Comparison of ENCODE assay signal across 15 mouse cellular contexts in genomic region chr1:127248433-127248832, GRCm38 (mm10). TPM values are rescaled to one million over a fixed set of nuclear protein-coding genes. Genes with fewer than 3 reads are reported as not detected.
DNase-seq lines count a peak whose midpoint lies in the region; ATAC-seq and TF ChIP-seq lines count a peak whose summit lies in the region.
"Had no signal": no experiment of that assay in that cellular context is flagged by ENCODE, and none has a peak within 500 bp of the region (broad histone marks: within the 10 kb centered on the region; RNA-seq: fewer than 3 reads in every experiment).

No protein-coding gene starts in this region.

- H3K4me2 ChIP-seq in intestine, embryonic 16.5 days (ENCODE audit: low read depth, low read length): no peak overlapping the region
- H3K4me2 ChIP-seq in lung, embryonic 14.5 days: no peak overlapping the region
- H3K4me2 ChIP-seq: heart, embryonic 15.5 days; hindbrain, embryonic 13.5 days; limb, embryonic 12.5 days had no signal

- ATAC-seq in granulocyte monocyte progenitor cell, adult 5-6 weeks (replicated peaks; ENCODE audit: poor library complexity, severe bottlenecking): peak; percentile 57
- ATAC-seq in intestine, embryonic 16.5 days: peak; percentile 46
- peak; percentile 38; the same call in 1 of the 2 replicates for ATAC-seq in lung, embryonic 14.5 days (ENCODE audit: insufficient read depth)
- ATAC-seq: midbrain, embryonic 16.5 days had no signal

- H3K4me1 ChIP-seq in intestine, embryonic 16.5 days (ENCODE audit: control insufficient read depth, insufficient read depth, low read length): peaks cover 15% of the 10 kb centered on the region
- no peaks in the 10 kb centered on the region for H3K4me1 ChIP-seq in lung, embryonic 14.5 days (ENCODE audit: insufficient read depth)
- H3K4me1 ChIP-seq in small intestine, adult 2 months (ENCODE audit: control insufficient read depth, insufficient read depth, insufficient read length, low read length): peaks cover 52% of the 10 kb centered on the region

- no peaks in the 10 kb centered on the region; the same call in 1 of the 2 replicates for H3K36me3 ChIP-seq in intestine, embryonic 16.5 days (ENCODE audit: control insufficient read depth, insufficient read depth, low read length)
- no peaks in the 10 kb centered on the region for H3K36me3 ChIP-seq in lung, embryonic 14.5 days (ENCODE audit: insufficient read depth)
- peaks cover 6% of the 10 kb centered on the region for H3K36me3 ChIP-seq in small intestine, adult 2 months (ENCODE audit: control insufficient read depth, insufficient read depth, low read length)
- H3K36me3 ChIP-seq: heart, embryonic 15.5 days had no signal

- TF ChIP-seq POLR2A in small intestine, adult 2 months (IDR thresholded peaks at IDR 0.05; ENCODE audit: low read depth, low read length): no peak

- H3K9ac ChIP-seq in intestine, embryonic 16.5 days (ENCODE audit: low read depth, low read length): no peak overlapping the region
- no peak overlapping the region for H3K9ac ChIP-seq in lung, embryonic 14.5 days
- H3K9ac ChIP-seq: heart, embryonic 15.5 days; hindbrain, embryonic 13.5 days; limb, embryonic 12.5 days had no signal

- 28% methylated on average over 1 of the region's 1 CpGs for WGBS in intestine, embryonic 16.5 days
- 59% methylated on average over 1 of the region's 1 CpGs for WGBS in lung, embryonic 14.5 days
- 9% methylated on average over 1 of the region's 1 CpGs for WGBS in small intestine, adult 2 months

- no peaks in the 10 kb centered on the region for H3K9me3 ChIP-seq in intestine, embryonic 16.5 days (ENCODE audit: control insufficient read depth, low read length)
- H3K9me3 ChIP-seq in lung, embryonic 14.5 days (ENCODE audit: low read depth, low read length): no peaks in the 10 kb centered on the region
- H3K9me3 ChIP-seq: heart, embryonic 15.5 days; hindbrain, embryonic 13.5 days; limb, embryonic 12.5 days had no signal

- H3K4me3 ChIP-seq in intestine, embryonic 16.5 days (ENCODE audit: low read length): no peak overlapping the region
- H3K4me3 ChIP-seq in lung, embryonic 14.5 days (ENCODE audit: low read depth, low read length): no peak overlapping the region
- no peak overlapping the region for H3K4me3 ChIP-seq in small intestine, adult 2 months (ENCODE audit: low read depth, low read length)
- H3K4me3 ChIP-seq: erythroblast, embryonic 14.5 days; heart, embryonic 15.5 days; hindbrain, embryonic 13.5 days; left cerebral cortex, adult 2 months; limb, embryonic 12.5 days had no signal

- DNase-seq in lung, embryonic 14.5 days: no peak
- no peak for DNase-seq in Muller cell, postnatal 12 days (ENCODE audit: inconsistent ontology term)
- DNase-seq in right cerebral cortex, postnatal 10 days (ENCODE audit: low spot score in 2 of 2): no peak
- DNase-seq in layer of hippocampus, postnatal 25 days (ENCODE audit: extremely low spot score in 1 of 2, low spot score in 1 of 2): no peak
- DNase-seq: cerebellum, adult 9-10 months had no signal

- no peak overlapping the region for H3K27ac ChIP-seq in intestine, embryonic 16.5 days (ENCODE audit: low read length)
- H3K27ac ChIP-seq in lung, embryonic 14.5 days (ENCODE audit: low read depth): no peak overlapping the region
- peak overlapping the region; percentile 96 for H3K27ac ChIP-seq in small intestine, adult 2 months (ENCODE audit: insufficient read depth, low read depth, low read length)
- H3K27ac ChIP-seq: heart, embryonic 15.5 days; hindbrain, embryonic 13.5 days; left cerebral cortex, adult 2 months; limb, embryonic 12.5 days had no signal

- no peaks in the 10 kb centered on the region for H3K27me3 ChIP-seq in intestine, embryonic 16.5 days (replicated peaks; ENCODE audit: control insufficient read depth, insufficient read depth, low read length)
- no peaks in the 10 kb centered on the region for H3K27me3 ChIP-seq in lung, embryonic 14.5 days (ENCODE audit: insufficient read depth, low read length)
- no peaks in the 10 kb centered on the region for H3K27me3 ChIP-seq in small intestine, adult 2 months (ENCODE audit: control insufficient read depth, insufficient read depth, low read length)
- H3K27me3 ChIP-seq: CH12.LX; heart, embryonic 15.5 days; hindbrain, embryonic 13.5 days had no signal

- no peak for TF ChIP-seq CTCF in lung, embryonic 14.5 days (IDR thresholded peaks at IDR 0.05; ENCODE audit: low read depth)
- TF ChIP-seq CTCF in small intestine, adult 2 months (IDR thresholded peaks at IDR 0.05; ENCODE audit: extremely low read depth, insufficient read length, insufficient replicate concordance, low read depth, low read length): no peak

RNA-seq across cellular contexts. Expression of gene Mgat5, which starts 43.6 kb away (rescaled TPM):
- 78.8 and 93.3 TPM in 2 replicates for total RNA-seq in granulocyte monocyte progenitor cell, adult 5-6 weeks (2014; fragmentation: Nextera tagmentation)
- 80.5 and 82.1 TPM in 2 replicates for total RNA-seq in granulocyte monocyte progenitor cell, adult 5-6 weeks (2017)
- polyA plus RNA-seq in intestine, embryonic 16.5 days (2015; fragmentation: Nextera tagmentation; extraction: Ambion mirVana): 5.9 and 6.0 TPM in 2 replicates
- polyA plus RNA-seq in lung, embryonic 14.5 days (2014; fragmentation: Nextera tagmentation; extraction: Ambion mirVana): 4.6 and 5.2 TPM in 2 replicates
- polyA plus RNA-seq in small intestine, adult 2 months (2012; rRNA removed): 6.0 and 11.4 TPM in 2 replicates
- 10 to 100 TPM; 51.7 to 52.0 TPM for total RNA-seq in layer of hippocampus, postnatal 25 days (2021)
